Mouse (Mus musculus) C2C12 (cell line): ENCODE results near the gene AI481877.

Source experiments
- CTCF ChIP-seq: IDR thresholded peaks from one replicate; pipeline ENCODE4 v1.5.1; 2011; ENCODE audit not compliant: control insufficient read depth, insufficient read depth, insufficient read length
- MAX ChIP-seq: IDR thresholded peaks from one replicate; pipeline ENCODE4 v1.6.1; 2011; ENCODE audit warnings: mild to moderate bottlenecking, control low read depth
- USF1 ChIP-seq: IDR thresholded peaks from one replicate; pipeline ENCODE4 v1.6.1; 2011; ENCODE audit warnings: low read depth, mild to moderate bottlenecking, control low read depth, moderate library complexity

DNA sequence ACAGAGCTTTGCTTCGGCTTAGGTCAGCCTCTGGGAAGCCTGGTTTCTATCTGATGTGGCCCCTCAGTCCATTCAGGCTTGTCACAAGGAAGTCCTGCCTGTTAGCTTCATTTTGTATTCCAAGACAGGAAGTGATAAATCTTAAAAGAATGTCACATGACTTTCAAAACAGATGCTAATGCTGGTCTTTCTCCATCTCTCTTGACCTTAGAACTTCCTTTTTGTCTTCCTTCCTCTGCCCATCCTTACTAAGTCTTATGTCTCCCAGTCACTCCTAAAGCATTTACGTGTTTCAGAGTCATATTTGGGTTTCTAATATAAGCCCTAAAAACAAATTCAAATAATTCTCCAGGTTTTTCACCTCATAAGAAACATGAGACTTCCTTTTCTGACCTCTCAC is 25.3 kb upstream of the AI481877 start:
- TF ChIP-seq CTCF, result no peak
- no peak for TF ChIP-seq USF1
- TF ChIP-seq MAX, result no peak
